Comparison of ENCODE assay signal across 9 mouse cellular contexts in genomic region chr15:103178137-103178536, GRCm38 (mm10). TPM values are rescaled to one million over a fixed set of nuclear protein-coding genes. Genes with fewer than 3 reads are reported as not detected.
A peak's percentile ranks its signal among the peaks of the same experiment; 100 is the strongest.
DNase-seq lines count a peak whose midpoint lies in the region; ATAC-seq and TF ChIP-seq lines count a peak whose summit lies in the region.
"Had no signal": no experiment of that assay in that cellular context is flagged by ENCODE, and none has a peak within 500 bp of the region (broad histone marks: within the 10 kb centered on the region; RNA-seq: fewer than 3 reads in every experiment).

No protein-coding gene starts in this region.

- DNase-seq in forebrain, postnatal 0 days, result peak; percentile 45
- peak; percentile 75 for DNase-seq in 416B (ENCODE audit: low read depth)
- no peak for DNase-seq in cerebellum, adult 11 months

- 3% methylated on average over 12 of the region's 12 CpGs for WGBS in forebrain, postnatal 0 days
- 4% methylated on average over 12 of the region's 12 CpGs for WGBS in forebrain, embryonic 12.5 days
- 4% methylated on average over 12 of the region's 12 CpGs for WGBS in bone marrow, adult 2 months
- WGBS in limb, embryonic 12.5 days, result 5% methylated on average over 12 of the region's 12 CpGs
- WGBS in small intestine, adult 2 months, result 10% methylated on average over 12 of the region's 12 CpGs
- WGBS in forebrain, embryonic 16.5 days, result 4% methylated on average over 12 of the region's 12 CpGs

- no peak for TF ChIP-seq POLR2A in bone marrow, adult 2 months (IDR thresholded peaks at IDR 0.05; ENCODE audit: borderline replicate concordance, control insufficient read depth, low read depth, low read length)
- no peak for TF ChIP-seq POLR2A in small intestine, adult 2 months (IDR thresholded peaks at IDR 0.05; ENCODE audit: low read depth, low read length)

- peak; percentile 75 for TF ChIP-seq CTCF in forebrain, postnatal 0 days (IDR thresholded peaks at IDR 0.05; ENCODE audit: low read depth)
- TF ChIP-seq CTCF in bone marrow, adult 2 months (IDR thresholded peaks at IDR 0.05; ENCODE audit: control insufficient read depth, insufficient read depth, low read length), result peak; percentile 76
- peak; percentile 87 for TF ChIP-seq CTCF in small intestine, adult 2 months (IDR thresholded peaks at IDR 0.05; ENCODE audit: extremely low read depth, insufficient read length, insufficient replicate concordance, low read depth, low read length)

- no peak overlapping the region for H3K4me3 ChIP-seq in forebrain, postnatal 0 days (ENCODE audit: low read depth, low read length)
- H3K4me3 ChIP-seq in forebrain, embryonic 12.5 days (replicated peaks), result no peak overlapping the region
- H3K4me3 ChIP-seq in bone marrow, adult 2 months (replicated peaks; ENCODE audit: control insufficient read depth, low read depth, low read length), result no peak overlapping the region
- no peak overlapping the region for H3K4me3 ChIP-seq in limb, embryonic 12.5 days (replicated peaks)
- H3K4me3 ChIP-seq in small intestine, adult 2 months (ENCODE audit: low read depth, low read length), result no peak overlapping the region
- H3K4me3 ChIP-seq in forebrain, embryonic 16.5 days (replicated peaks; ENCODE audit: low read length), result no peak overlapping the region
- H3K4me3 ChIP-seq: hindbrain, embryonic 15.5 days had no signal

- no peaks in the 10 kb centered on the region for H3K9me3 ChIP-seq in forebrain, postnatal 0 days (ENCODE audit: low read length)
- H3K9me3 ChIP-seq in forebrain, embryonic 12.5 days, result no peaks in the 10 kb centered on the region
- no peaks in the 10 kb centered on the region for H3K9me3 ChIP-seq in limb, embryonic 12.5 days
- no peaks in the 10 kb centered on the region for H3K9me3 ChIP-seq in forebrain, embryonic 16.5 days (ENCODE audit: control insufficient read depth, low read length)
- H3K9me3 ChIP-seq: hindbrain, embryonic 15.5 days had no signal

- no peak overlapping the region for H3K9ac ChIP-seq in forebrain, postnatal 0 days
- H3K9ac ChIP-seq in forebrain, embryonic 12.5 days, result no peak overlapping the region
- no peak overlapping the region for H3K9ac ChIP-seq in limb, embryonic 12.5 days (replicated peaks)
- H3K9ac ChIP-seq in forebrain, embryonic 16.5 days (replicated peaks; ENCODE audit: low read depth, low read length), result no peak overlapping the region
- H3K9ac ChIP-seq: hindbrain, embryonic 15.5 days had no signal

- no peak overlapping the region for H3K27ac ChIP-seq in forebrain, postnatal 0 days (ENCODE audit: low read depth, low read length)
- no peak overlapping the region for H3K27ac ChIP-seq in forebrain, embryonic 12.5 days
- no peak overlapping the region for H3K27ac ChIP-seq in bone marrow, adult 2 months (ENCODE audit: control insufficient read depth, insufficient read depth, low read depth, low read length, poor library complexity)
- no peak overlapping the region for H3K27ac ChIP-seq in limb, embryonic 12.5 days
- H3K27ac ChIP-seq in small intestine, adult 2 months (ENCODE audit: insufficient read depth, low read depth, low read length), result no peak overlapping the region
- no peak overlapping the region for H3K27ac ChIP-seq in forebrain, embryonic 16.5 days (ENCODE audit: low read length)
- H3K27ac ChIP-seq: hindbrain, embryonic 15.5 days had no signal

- H3K4me2 ChIP-seq in forebrain, postnatal 0 days (ENCODE audit: low read depth), result no peak overlapping the region
- H3K4me2 ChIP-seq in forebrain, embryonic 12.5 days, result no peak overlapping the region
- peak overlapping the region; percentile 40 for H3K4me2 ChIP-seq in limb, embryonic 12.5 days
- no peak overlapping the region for H3K4me2 ChIP-seq in forebrain, embryonic 16.5 days (ENCODE audit: low read length)
- H3K4me2 ChIP-seq: hindbrain, embryonic 15.5 days had no signal

- H3K27me3 ChIP-seq in forebrain, postnatal 0 days (ENCODE audit: insufficient read depth, low read length), result peaks cover 75% of the 10 kb centered on the region
- H3K27me3 ChIP-seq in forebrain, embryonic 12.5 days, result peaks cover 100% of the 10 kb centered on the region
- H3K27me3 ChIP-seq in limb, embryonic 12.5 days, result peaks cover 93% of the 10 kb centered on the region
- H3K27me3 ChIP-seq in small intestine, adult 2 months (ENCODE audit: control insufficient read depth, insufficient read depth, low read length), result peaks cover 17% of the 10 kb centered on the region
- H3K27me3 ChIP-seq in forebrain, embryonic 16.5 days (replicated peaks; ENCODE audit: control insufficient read depth, insufficient read depth, low read length), result peaks cover 89% of the 10 kb centered on the region

- H3K4me1 ChIP-seq in forebrain, postnatal 0 days (ENCODE audit: insufficient read depth), result peaks cover under 1% of the 10 kb centered on the region; the same call in 1 of the 2 replicates
- H3K4me1 ChIP-seq in forebrain, embryonic 12.5 days, result peaks cover 14% of the 10 kb centered on the region
- H3K4me1 ChIP-seq in bone marrow, adult 2 months (ENCODE audit: control insufficient read depth, insufficient read depth, low read length), result no peaks in the 10 kb centered on the region; the same call in 1 of the 2 replicates
- H3K4me1 ChIP-seq in limb, embryonic 12.5 days (replicated peaks), result peaks cover 44% of the 10 kb centered on the region
- H3K4me1 ChIP-seq in small intestine, adult 2 months (ENCODE audit: control insufficient read depth, insufficient read depth, insufficient read length, low read length), result peaks cover 7% of the 10 kb centered on the region
- H3K4me1 ChIP-seq in forebrain, embryonic 16.5 days (replicated peaks; ENCODE audit: control insufficient read depth, insufficient read depth, low read length), result peaks cover 13% of the 10 kb centered on the region

- ATAC-seq in forebrain, postnatal 0 days, result no peak
- ATAC-seq in forebrain, embryonic 12.5 days (ENCODE audit: low FRiP score), result no peak
- ATAC-seq in limb, embryonic 12.5 days (ENCODE audit: insufficient number of reproducible peaks, insufficient read depth, low FRiP score, low TSS enrichment, low read depth), result no peak
- ATAC-seq in forebrain, embryonic 16.5 days, result no peak

- no peaks in the 10 kb centered on the region for H3K36me3 ChIP-seq in forebrain, postnatal 0 days (ENCODE audit: insufficient read depth)
- no peaks in the 10 kb centered on the region for H3K36me3 ChIP-seq in forebrain, embryonic 12.5 days (replicated peaks)
- no peaks in the 10 kb centered on the region for H3K36me3 ChIP-seq in limb, embryonic 12.5 days
- H3K36me3 ChIP-seq in small intestine, adult 2 months (ENCODE audit: control insufficient read depth, insufficient read depth, low read length), result no peaks in the 10 kb centered on the region
- no peaks in the 10 kb centered on the region for H3K36me3 ChIP-seq in forebrain, embryonic 16.5 days (ENCODE audit: control insufficient read depth, insufficient read depth)
- H3K36me3 ChIP-seq: hindbrain, embryonic 15.5 days had no signal

RNA-seq across cellular contexts. Expression of gene Smug1, which starts 11.2 kb away (rescaled TPM):
- total RNA-seq in forebrain, postnatal 0 days (2014; rRNA removed), result 34.0 and 34.4 TPM in 2 replicates
- 14.6 and 18.5 TPM in 2 replicates for polyA plus RNA-seq in forebrain, postnatal 0 days (2015; fragmentation: Nextera tagmentation; extraction: Ambion mirVana)
- polyA plus RNA-seq in forebrain, embryonic 12.5 days (2016; fragmentation: Nextera tagmentation; extraction: Ambion mirVana), result 24.6 and 27.4 TPM in 2 replicates
- polyA plus RNA-seq in bone marrow, adult 2 months (2011; ENCODE audit: insufficient read depth, insufficient read length, low replicate concordance, missing spikeins), result 3.0 and 3.9 TPM in 2 replicates
- 14.6 and 15.2 TPM in 2 replicates for polyA plus RNA-seq in limb, embryonic 12.5 days (2016; fragmentation: Nextera tagmentation; extraction: Ambion mirVana)
- polyA plus RNA-seq in small intestine, adult 2 months (2012; rRNA removed), result 9.1 and 9.8 TPM in 2 replicates
- polyA plus RNA-seq in forebrain, embryonic 16.5 days (2015; fragmentation: Nextera tagmentation; extraction: Ambion mirVana), result 28.0 and 29.2 TPM in 2 replicates
